Mouse (Mus musculus) hindbrain, embryonic 11.5 days (tissue): Measurements from ENCODE around the gene Sypl2. TPM values are rescaled to one million over a fixed set of nuclear protein-coding genes. Genes with fewer than 3 reads are reported as not detected.

ENCODE experiments used
- ATAC-seq: fragments of 200-750 bp; cut with Nextera tagmentation; 2 replicates; pipeline ENCODE4 v1.8.0; 2017; ENCODE audit warnings: mild to moderate bottlenecking, moderate TSS enrichment, moderate library complexity; ENCODE audit not compliant: low FRiP score
- DNase-seq: peaks from one replicate; pipeline ENCODE4 v3.0.0-alpha.2; 2015; ENCODE audit warnings: low spot score
- H3K27ac ChIP-seq: fragments of 300-500 bp; sonication (generic); 2 replicates; pipeline ENCODE4 v1.5.1; 2014; ENCODE audit warnings: mild to moderate bottlenecking, low read depth, low read length
- H3K27me3 ChIP-seq: fragments of 300-500 bp; sonication (generic); 2 replicates; pipeline ENCODE4 v1.6.1; 2014; ENCODE audit warnings: mild to moderate bottlenecking, low read length, moderate library complexity, mixed read lengths; ENCODE audit not compliant: control insufficient read depth, insufficient read depth
- H3K36me3 ChIP-seq: fragments of 300-500 bp; sonication (generic); 2 replicates; pipeline ENCODE4 v1.6.1; 2014; ENCODE audit warnings: mild to moderate bottlenecking, low read length, moderate library complexity, mixed read lengths; ENCODE audit not compliant: control insufficient read depth, insufficient read depth
- H3K4me1 ChIP-seq: fragments of 300-500 bp; sonication (generic); replicated peaks from 2 replicates; pipeline ENCODE4 v1.6.1; 2014; ENCODE audit warnings: low read length, mixed read lengths; ENCODE audit not compliant: control insufficient read depth, insufficient read depth
- H3K4me2 ChIP-seq: fragments of 300-500 bp; sonication (generic); replicated peaks from 2 replicates; pipeline ENCODE4 v1.6.1; 2014; ENCODE audit warnings: mild to moderate bottlenecking, low read depth, low read length
- H3K4me3 ChIP-seq: fragments of 300-500 bp; sonication (generic); 2 replicates; pipeline ENCODE4 v1.5.1; 2014; ENCODE audit warnings: low read depth, low read length
- H3K9ac ChIP-seq: fragments of 300-500 bp; sonication (generic); 2 replicates; pipeline ENCODE4 v1.6.1; 2014; ENCODE audit warnings: low read depth, low read length
- H3K9me3 ChIP-seq: fragments of 300-500 bp; sonication (generic); 2 replicates; pipeline ENCODE4 v1.6.1; 2016; ENCODE audit warnings: low read length; ENCODE audit not compliant: control insufficient read depth
- WGBS: fragments of 180-500 bp; shearing (Covaris S2); extraction: QIAGEN DNeasy Blood & Tissue Kit; methylation state at CpG from one replicate; pipeline ENCODE4 v1.1.7; 2014; 5-methylcytosine and 5-hydroxymethylcytosine counted together
- polyA plus RNA-seq: library from polyadenylated mRNA; unstranded; fragments of >200 nt; fragmentation: Nextera tagmentation; extraction: Ambion mirVana; gene quantifications from 2 replicates; pipeline ENCODE4 v1.2.1, GENCODE M21; 2014

Gene Sypl2
- polyA plus RNA-seq, 1 experiment from 2014 or later, result 0.59 TPM

GRCm38 (mm10) chr3:108169199-108169598 is 57.2 kb downstream of the Sypl2 start:
- WGBS, result 33% methylated on average over 3 of the region's 3 CpGs
- Histone ChIP-seq H3K4me2 (no peak overlapping the region), H3K36me3 (no peaks in the 10 kb centered on the region), H3K9ac (no peak overlapping the region), H3K27ac (peak overlapping the region; percentile 47; the same call in 1 of the 2 replicates), H3K4me1 (peaks cover 22% of the 10 kb centered on the region), H3K4me3 (no peak overlapping the region), H3K9me3 (no peaks in the 10 kb centered on the region), H3K27me3 (no peaks in the 10 kb centered on the region)
- no peak for DNase-seq
- ATAC-seq, result no peak

GRCm38 (mm10) chr3:108167499-108167898 is 58.9 kb downstream of the Sypl2 start:
- 36% methylated on average over 14 of the region's 14 CpGs for WGBS
- H3K27me3 ChIP-seq, result no peaks in the 10 kb centered on the region
- ATAC-seq (no peak), DNase-seq (no peak)
- peaks cover 22% of the 10 kb centered on the region for H3K4me1 ChIP-seq
- H3K9ac ChIP-seq, result no peak overlapping the region
- H3K9me3 ChIP-seq, result no peaks in the 10 kb centered on the region
- H3K36me3 ChIP-seq, result no peaks in the 10 kb centered on the region
- no peak overlapping the region for H3K4me2 ChIP-seq
- peak overlapping the region; percentile 91 for H3K27ac ChIP-seq
- no peak overlapping the region for H3K4me3 ChIP-seq

GRCm38 (mm10) chr3:108166486-108167211 is 59.8 kb downstream of the Sypl2 start:
- no peak overlapping the region for H3K4me2 ChIP-seq
- DNase-seq (peak; percentile 80), ATAC-seq (peak; percentile 82)
- H3K36me3 ChIP-seq, result no peaks in the 10 kb centered on the region
- peaks cover 22% of the 10 kb centered on the region for H3K4me1 ChIP-seq
- WGBS, result 5% methylated on average over 8 of the region's 11 CpGs
- H3K27me3 ChIP-seq, result no peaks in the 10 kb centered on the region
- peak overlapping the region; percentile 91 for H3K27ac ChIP-seq
- no peaks in the 10 kb centered on the region for H3K9me3 ChIP-seq
- no peak overlapping the region for H3K9ac ChIP-seq
- no peak overlapping the region for H3K4me3 ChIP-seq

GRCm38 (mm10) chr3:108165532-108166315 is 60.7 kb downstream of the Sypl2 start:
- H3K4me3 ChIP-seq, result no peak overlapping the region
- 0 out of 2 replicates have a peak overlapping the region, but pooled peaks have one; percentile 16 for H3K9ac ChIP-seq
- peak; percentile 44; the same call in 1 of the 2 replicates for ATAC-seq
- peak overlapping the region; percentile 11 for H3K4me2 ChIP-seq
- no peaks in the 10 kb centered on the region for H3K9me3 ChIP-seq
- peak overlapping the region; percentile 91 for H3K27ac ChIP-seq
- no peaks in the 10 kb centered on the region for H3K36me3 ChIP-seq
- peaks cover 22% of the 10 kb centered on the region for H3K4me1 ChIP-seq
- peak; percentile 48 for DNase-seq
- H3K27me3 ChIP-seq, result no peaks in the 10 kb centered on the region
- 15% methylated on average over 10 of the region's 10 CpGs for WGBS

GRCm38 (mm10) chr3:108164807-108165206 is 61.6 kb downstream of the Sypl2 start:
- H3K9me3 ChIP-seq, result no peaks in the 10 kb centered on the region
- ATAC-seq (peak; percentile 30; the same call in 1 of the 2 replicates), DNase-seq (peak; percentile 94)
- 23% methylated on average over 9 of the region's 9 CpGs for WGBS
- H3K4me3 ChIP-seq, result no peak overlapping the region
- no peaks in the 10 kb centered on the region for H3K36me3 ChIP-seq
- 0 out of 2 replicates have a peak overlapping the region, but pooled peaks have one; percentile 21 for H3K4me2 ChIP-seq
- H3K4me1 ChIP-seq, result peaks cover 22% of the 10 kb centered on the region
- H3K27ac ChIP-seq, result peak overlapping the region; percentile 91
- peak overlapping the region; percentile 27; the same call in 1 of the 2 replicates for H3K9ac ChIP-seq
- H3K27me3 ChIP-seq, result no peaks in the 10 kb centered on the region

- Histone ChIP-seq H3K4me1 (peaks cover 20% of the 10 kb centered on the region), H3K27ac (no peak overlapping the region), H3K9me3 (no peaks in the 10 kb centered on the region), H3K36me3 (no peaks in the 10 kb centered on the region), H3K4me2 (no peak overlapping the region), H3K27me3 (no peaks in the 10 kb centered on the region), H3K4me3 (no peak overlapping the region), H3K9ac (no peak overlapping the region)
- no peak for ATAC-seq
- 66% methylated on average over 5 of the region's 5 CpGs for WGBS
- DNase-seq, result no peak
Measured at GRCm38 (mm10) chr3:108164091-108164490, 62.4 kb downstream of the Sypl2 start.

Other genes with a start within 250 kb of the Sypl2 start
- gene Gstm2, start 240.2 kb downstream of the Sypl2 start, polyA plus RNA-seq, result 23.1 and 23.2 TPM in 2 replicates
- gene Gstm1, start 208.7 kb downstream of the Sypl2 start, polyA plus RNA-seq, result 32.5 and 34.4 TPM in 2 replicates
- 11.4 and 12.9 TPM in 2 replicates for gene Gstm4, start 181.8 kb downstream of the Sypl2 start, polyA plus RNA-seq
- gene Ampd2, start 140.0 kb downstream of the Sypl2 start, polyA plus RNA-seq, result 32.1 and 32.6 TPM in 2 replicates
- gene Gnat2, start 133.9 kb downstream of the Sypl2 start, polyA plus RNA-seq, result 0.62 and 0.89 TPM in 2 replicates
- 199 and 224 TPM in 2 replicates for gene Gnai3, start 80.5 kb downstream of the Sypl2 start, polyA plus RNA-seq
- gene Gpr61, start 71.8 kb downstream of the Sypl2 start, polyA plus RNA-seq, result 0.34 and 0.57 TPM in 2 replicates
- gene Amigo1, start 40.3 kb downstream of the Sypl2 start, polyA plus RNA-seq, result 4.2 and 6.0 TPM in 2 replicates
- 2.4 and 2.6 TPM in 2 replicates for gene Cyb561d1, start 25.4 kb downstream of the Sypl2 start, polyA plus RNA-seq
- gene Atxn7l2, start 15.7 kb downstream of the Sypl2 start, polyA plus RNA-seq, result 16.6 and 19.9 TPM in 2 replicates
- gene Psma5, start 30.3 kb upstream of the Sypl2 start, polyA plus RNA-seq, result 275 and 296 TPM in 2 replicates
- gene Sort1, start 57.4 kb upstream of the Sypl2 start, polyA plus RNA-seq, result 20.2 and 27.5 TPM in 2 replicates
- not detected in 2 replicates for gene Mybphl, start 138.3 kb upstream of the Sypl2 start, polyA plus RNA-seq
- 48.7 and 53.5 TPM in 2 replicates for gene Psrc1, start 157.2 kb upstream of the Sypl2 start, polyA plus RNA-seq
- gene Celsr2, start 188.9 kb upstream of the Sypl2 start, polyA plus RNA-seq, result 76.7 and 101 TPM in 2 replicates
- gene Sars, start 218.6 kb upstream of the Sypl2 start, polyA plus RNA-seq, result 181 and 206 TPM in 2 replicates